Mouse (Mus musculus): ENCODE measurements around the gene Dip2a.

GRCm38 (mm10) chr10:76328574-76328973 is 16.5 kb downstream of the Dip2a start:
- TF ChIP-seq MAX (IDR thresholded peaks at IDR 0.05; ENCODE audit: low read depth) (no peak), POLR2A (IDR thresholded peaks at IDR 0.05; ENCODE audit: insufficient read length, low read depth) (no peak), MYOG (IDR thresholded peaks at IDR 0.05; ENCODE audit: control insufficient read depth in 1 of 3, insufficient read depth in 1 of 3, insufficient read length in 2 of 3, low read depth in 2 of 3) (no peak)
